In the genomic region with DNA sequence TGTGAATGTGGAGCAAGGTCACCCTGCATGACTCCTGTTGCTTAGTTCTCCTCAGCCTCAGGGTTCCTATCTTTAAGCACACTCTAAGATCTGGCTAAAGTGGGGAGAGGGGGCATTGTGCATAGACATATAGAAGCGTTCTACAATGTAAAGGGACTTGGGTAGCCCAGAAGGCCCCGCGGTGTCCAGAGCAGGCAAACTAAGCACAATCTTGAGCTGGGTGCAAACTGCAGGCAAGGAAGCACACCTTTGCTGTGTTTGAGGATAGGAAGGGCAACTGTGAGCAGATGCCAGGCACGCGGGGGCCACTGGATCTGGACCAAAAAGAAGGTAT, we compare ENCODE assay signal across 10 mouse cellular contexts. TPM values are rescaled to one million over a fixed set of nuclear protein-coding genes. Genes with fewer than 3 reads are reported as not detected.
DNase-seq lines count a peak whose midpoint lies in the region; ATAC-seq and TF ChIP-seq lines count a peak whose summit lies in the region.
"Had no signal": no experiment of that assay in that cellular context is flagged by ENCODE, and none has a peak within 500 bp of the region (broad histone marks: within the 10 kb centered on the region; RNA-seq: fewer than 3 reads in every experiment).

No protein-coding gene starts in this region.

- no peak for TF ChIP-seq EP300 in liver, postnatal 0 days (IDR thresholded peaks at IDR 0.05; ENCODE audit: low read depth)

- no peak for TF ChIP-seq POLR2A in bone marrow macrophage, adult 2 months (IDR thresholded peaks at IDR 0.05; ENCODE audit: borderline replicate concordance, low read depth, low read length)

- intact Hi-C loops in heart, postnatal 14 days (cut with DNase I) = no loop called here

- no peaks in the 10 kb centered on the region for H3K9me3 ChIP-seq in heart, embryonic 15.5 days (replicated peaks)
- H3K9me3 ChIP-seq in forebrain, embryonic 16.5 days (ENCODE audit: control insufficient read depth, low read length) = no peaks in the 10 kb centered on the region
- H3K9me3 ChIP-seq in liver, postnatal 0 days (ENCODE audit: low read length) = no peaks in the 10 kb centered on the region

- WGBS in heart, embryonic 15.5 days = 5% methylated on average over 5 of the region's 5 CpGs
- WGBS in forebrain, embryonic 16.5 days = 8% methylated on average over 5 of the region's 5 CpGs
- 15% methylated on average over 5 of the region's 5 CpGs for WGBS in liver, postnatal 0 days (ENCODE audit: insufficient replicate concordance)

- H3K27me3 ChIP-seq in heart, embryonic 15.5 days = peaks cover 12% of the 10 kb centered on the region
- no peaks in the 10 kb centered on the region for H3K27me3 ChIP-seq in forebrain, embryonic 16.5 days (replicated peaks; ENCODE audit: control insufficient read depth, insufficient read depth, low read length)
- H3K27me3 ChIP-seq in liver, postnatal 0 days (ENCODE audit: insufficient read depth, low read length) = peaks cover 31% of the 10 kb centered on the region

- peaks cover 13% of the 10 kb centered on the region for H3K4me1 ChIP-seq in heart, embryonic 15.5 days (replicated peaks)
- 0 out of 2 replicates have a peak, but pooled peaks cover 2% of the 10 kb centered on the region for H3K4me1 ChIP-seq in bone marrow macrophage, adult 2 months (ENCODE audit: control insufficient read depth, insufficient read depth, low read length)
- H3K4me1 ChIP-seq in forebrain, embryonic 16.5 days (replicated peaks; ENCODE audit: control insufficient read depth, insufficient read depth, low read length) = peaks cover 16% of the 10 kb centered on the region
- H3K4me1 ChIP-seq in liver, postnatal 0 days (ENCODE audit: insufficient read depth) = 0 out of 2 replicates have a peak, but pooled peaks cover 3% of the 10 kb centered on the region

- ATAC-seq in heart, embryonic 15.5 days (replicated peaks; ENCODE audit: insufficient number of reproducible peaks, insufficient read depth, low FRiP score, low read depth) = no peak
- peak; percentile 18; the same call in 1 of the 2 replicates for ATAC-seq in forebrain, embryonic 16.5 days
- ATAC-seq in liver, postnatal 0 days = no peak

- H3K9ac ChIP-seq in heart, embryonic 15.5 days = peak overlapping the region; percentile 80
- peak overlapping the region; percentile 88 for H3K9ac ChIP-seq in forebrain, embryonic 16.5 days (replicated peaks; ENCODE audit: low read depth, low read length)
- H3K9ac ChIP-seq in liver, postnatal 0 days (replicated peaks) = no peak overlapping the region

- H3K36me3 ChIP-seq in heart, embryonic 15.5 days = no peaks in the 10 kb centered on the region
- H3K36me3 ChIP-seq in forebrain, embryonic 16.5 days (ENCODE audit: control insufficient read depth, insufficient read depth) = no peaks in the 10 kb centered on the region
- H3K36me3 ChIP-seq in liver, postnatal 0 days (replicated peaks; ENCODE audit: insufficient read depth, low read length) = no peaks in the 10 kb centered on the region

- TF ChIP-seq CTCF in bone marrow macrophage, adult 2 months (IDR thresholded peaks at IDR 0.05; ENCODE audit: low read depth, low read length) = no peak
- TF ChIP-seq CTCF in liver, postnatal 0 days (IDR thresholded peaks at IDR 0.05; ENCODE audit: low read depth) = no peak

- peak overlapping the region; percentile 80 for H3K4me3 ChIP-seq in heart, embryonic 15.5 days
- H3K4me3 ChIP-seq in bone marrow macrophage, adult 2 months (ENCODE audit: insufficient read depth, low read length) = peak overlapping the region; percentile 88
- peak overlapping the region; percentile 80 for H3K4me3 ChIP-seq in forebrain, embryonic 16.5 days (replicated peaks; ENCODE audit: low read length)
- peak overlapping the region; percentile 53 for H3K4me3 ChIP-seq in liver, postnatal 0 days (ENCODE audit: low read depth, low read length)
- H3K4me3 ChIP-seq: myocyte had no signal

- no peak for DNase-seq in heart, postnatal 14 days
- no peak for DNase-seq in liver, postnatal 0 days
- no peak for DNase-seq in c-Kit-positive CD71-positive TER-119-positive erythroid progenitor cells, embryonic 14.5 days (ENCODE audit: low spot score)
- DNase-seq in cerebellum, postnatal 14 days = no peak
- no peak for DNase-seq in thymus, postnatal 0 days (ENCODE audit: low spot score)

- peak overlapping the region; percentile 68; the same call in 1 of the 2 replicates for H3K27ac ChIP-seq in heart, embryonic 15.5 days
- H3K27ac ChIP-seq in bone marrow macrophage, adult 2 months (ENCODE audit: insufficient read depth, low read depth, low read length) = no peak overlapping the region
- peak overlapping the region; percentile 66 for H3K27ac ChIP-seq in forebrain, embryonic 16.5 days (ENCODE audit: low read length)
- H3K27ac ChIP-seq in liver, postnatal 0 days (ENCODE audit: low read depth) = no peak overlapping the region

- H3K4me2 ChIP-seq in heart, embryonic 15.5 days = peak overlapping the region; percentile 98
- H3K4me2 ChIP-seq in forebrain, embryonic 16.5 days (ENCODE audit: low read length) = peak overlapping the region; percentile 93
- peak overlapping the region; percentile 91 for H3K4me2 ChIP-seq in liver, postnatal 0 days (ENCODE audit: low read depth, low read length)

RNA-seq across cellular contexts. Expression of a gene that starts 0.5 kb away (rescaled TPM):
- polyA plus RNA-seq in heart, embryonic 15.5 days (2015; fragmentation: Nextera tagmentation; extraction: Ambion mirVana) = 3.1 TPM in 2 replicates
- 1 to 10 TPM; 3.2 to 3.6 TPM for total RNA-seq in heart, postnatal 14 days (2021)
- 0.40 and 0.60 TPM in 2 replicates for polyA plus RNA-seq in bone marrow macrophage, adult 2 months (2012; ENCODE audit: insufficient read depth, insufficient read length, missing spikeins)
- 8.9 and 11.5 TPM in 2 replicates for polyA plus RNA-seq in forebrain, embryonic 16.5 days (2015; fragmentation: Nextera tagmentation; extraction: Ambion mirVana)
- polyA plus RNA-seq in liver, postnatal 0 days (2015; fragmentation: Nextera tagmentation; extraction: Ambion mirVana) = 0.02 and 0.05 TPM in 2 replicates
- polyA plus RNA-seq in thymus, postnatal 0 days (2015; fragmentation: Nextera tagmentation; extraction: Ambion mirVana) = 0.16 and 0.24 TPM in 2 replicates
- total RNA-seq: MEL had no signal
- polyA plus RNA-seq: myocyte had no signal

RNA-seq across cellular contexts. Expression of a gene that starts 20.0 kb away (rescaled TPM):
- 0.26 and 0.41 TPM in 2 replicates for polyA plus RNA-seq in heart, embryonic 15.5 days (2015; fragmentation: Nextera tagmentation; extraction: Ambion mirVana)
- total RNA-seq in heart, postnatal 14 days (2021) = not detected
- not detected in 2 replicates for polyA plus RNA-seq in bone marrow macrophage, adult 2 months (2012; ENCODE audit: insufficient read depth, insufficient read length, missing spikeins)
- 1.0 and 1.2 TPM in 2 replicates for polyA plus RNA-seq in forebrain, embryonic 16.5 days (2015; fragmentation: Nextera tagmentation; extraction: Ambion mirVana)
- not detected in 2 replicates for polyA plus RNA-seq in liver, postnatal 0 days (2015; fragmentation: Nextera tagmentation; extraction: Ambion mirVana)
- 0.57 and 1.3 TPM in 2 replicates for polyA plus RNA-seq in thymus, postnatal 0 days (2015; fragmentation: Nextera tagmentation; extraction: Ambion mirVana)
- total RNA-seq: MEL had no signal

RNA-seq across cellular contexts. Expression of a gene that starts 21.7 kb away (rescaled TPM):
- 45.2 and 50.6 TPM in 2 replicates for polyA plus RNA-seq in heart, embryonic 15.5 days (2015; fragmentation: Nextera tagmentation; extraction: Ambion mirVana)
- total RNA-seq in heart, postnatal 14 days (2021) = 10 to 100 TPM; 41.5 to 44.7 TPM
- polyA plus RNA-seq in bone marrow macrophage, adult 2 months (2012; ENCODE audit: insufficient read depth, insufficient read length, missing spikeins) = 23.7 and 24.9 TPM in 2 replicates
- polyA plus RNA-seq in forebrain, embryonic 16.5 days (2015; fragmentation: Nextera tagmentation; extraction: Ambion mirVana) = 50.9 and 60.0 TPM in 2 replicates
- 24.9 and 26.5 TPM in 2 replicates for polyA plus RNA-seq in liver, postnatal 0 days (2015; fragmentation: Nextera tagmentation; extraction: Ambion mirVana)
- 34.4 and 39.5 TPM in 2 replicates for polyA plus RNA-seq in thymus, postnatal 0 days (2015; fragmentation: Nextera tagmentation; extraction: Ambion mirVana)

RNA-seq across cellular contexts. Expression of a gene that starts 50.5 kb away (rescaled TPM):
- 0.67 and 1.1 TPM in 2 replicates for polyA plus RNA-seq in heart, embryonic 15.5 days (2015; fragmentation: Nextera tagmentation; extraction: Ambion mirVana)
- total RNA-seq in heart, postnatal 14 days (2021) = 1 to 10 TPM; 2.6 to 3.7 TPM
- polyA plus RNA-seq in bone marrow macrophage, adult 2 months (2012; ENCODE audit: insufficient read depth, insufficient read length, missing spikeins) = 16.0 and 18.4 TPM in 2 replicates
- 0.51 and 1.2 TPM in 2 replicates for polyA plus RNA-seq in forebrain, embryonic 16.5 days (2015; fragmentation: Nextera tagmentation; extraction: Ambion mirVana)
- polyA plus RNA-seq in liver, postnatal 0 days (2015; fragmentation: Nextera tagmentation; extraction: Ambion mirVana) = 0.56 and 0.64 TPM in 2 replicates
- polyA plus RNA-seq in thymus, postnatal 0 days (2015; fragmentation: Nextera tagmentation; extraction: Ambion mirVana) = 0.35 and 0.88 TPM in 2 replicates
- total RNA-seq: MEL had no signal
- polyA plus RNA-seq: myocyte had no signal

RNA-seq across cellular contexts. Expression of a gene that starts 59.7 kb away (rescaled TPM):
- polyA plus RNA-seq in heart, embryonic 15.5 days (2015; fragmentation: Nextera tagmentation; extraction: Ambion mirVana) = 1.3 and 1.5 TPM in 2 replicates
- 1 to 10 TPM; 1.2 to 1.4 TPM for total RNA-seq in heart, postnatal 14 days (2021)
- polyA plus RNA-seq in bone marrow macrophage, adult 2 months (2012; ENCODE audit: insufficient read depth, insufficient read length, missing spikeins) = 5.1 and 8.2 TPM in 2 replicates
- polyA plus RNA-seq in forebrain, embryonic 16.5 days (2015; fragmentation: Nextera tagmentation; extraction: Ambion mirVana) = 1.8 and 2.4 TPM in 2 replicates
- 1.5 and 1.9 TPM in 2 replicates for polyA plus RNA-seq in liver, postnatal 0 days (2015; fragmentation: Nextera tagmentation; extraction: Ambion mirVana)
- polyA plus RNA-seq in thymus, postnatal 0 days (2015; fragmentation: Nextera tagmentation; extraction: Ambion mirVana) = 2.6 and 3.6 TPM in 2 replicates
- total RNA-seq: MEL had no signal
- polyA plus RNA-seq: myocyte had no signal

Comparison
In these comparisons a context has a peak if more than half of its experiments do, and no peak if none do; other contexts are left out.
1. H3K27ac ChIP-seq: peak in heart, embryonic 15.5 days (single experiment) and forebrain, embryonic 16.5 days (single experiment); none in bone marrow macrophage, adult 2 months (single experiment) and liver, postnatal 0 days (single experiment).
2. Peak in every context shown above with its lines, with median percentiles within 50 percentile points of each other: H3K4me2 ChIP-seq and H3K4me3 ChIP-seq.